ENCODE assay signal across 20 mouse cellular contexts in the genomic region with DNA sequence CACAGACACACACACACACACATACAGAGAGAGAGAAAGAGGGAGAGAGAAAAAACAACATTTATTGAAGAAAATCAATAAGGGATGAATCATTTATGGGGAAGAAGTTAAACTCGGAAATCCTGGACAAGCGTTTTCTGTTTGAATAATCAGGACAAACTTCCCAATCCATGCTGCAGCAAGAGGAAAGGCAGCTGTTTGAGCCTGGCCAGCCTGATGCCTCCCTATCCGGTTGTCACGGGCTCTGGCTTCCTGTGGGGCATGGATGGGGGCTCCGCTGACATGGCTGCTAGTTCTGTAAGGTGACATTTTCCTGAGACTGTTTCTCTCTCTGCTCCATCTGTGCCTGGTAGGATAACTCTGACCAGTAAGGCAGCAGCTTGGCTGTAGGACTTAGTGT.
A peak's percentile ranks its signal among the peaks of the same experiment; 100 is the strongest.
DNase-seq lines count a peak whose midpoint lies in the region; ATAC-seq and TF ChIP-seq lines count a peak whose summit lies in the region.
"Had no signal": no experiment of that assay in that cellular context is flagged by ENCODE, and none has a peak within 500 bp of the region (broad histone marks: within the 10 kb centered on the region; RNA-seq: fewer than 3 reads in every experiment).

No protein-coding gene starts in this region.

- TF ChIP-seq POLR2A in lung, adult 2 months (IDR thresholded peaks at IDR 0.05; ENCODE audit: borderline replicate concordance, extremely low read depth, low read depth, low read length) = no peak

- H3K9me3 ChIP-seq in heart, embryonic 15.5 days (replicated peaks) = no peaks in the 10 kb centered on the region
- H3K9me3 ChIP-seq in lung, embryonic 14.5 days (ENCODE audit: low read depth, low read length) = no peaks in the 10 kb centered on the region
- no peaks in the 10 kb centered on the region for H3K9me3 ChIP-seq in forebrain, embryonic 13.5 days (replicated peaks)
- H3K9me3 ChIP-seq: forebrain, embryonic 10.5 days; hindbrain, embryonic 13.5 days; intestine, embryonic 15.5 days; neural tube, embryonic 12.5 days had no signal

- H3K9ac ChIP-seq in heart, embryonic 15.5 days = no peak overlapping the region
- H3K9ac ChIP-seq in lung, embryonic 14.5 days = no peak overlapping the region; the same call in 1 of the 2 replicates
- H3K9ac ChIP-seq in forebrain, embryonic 13.5 days = no peak overlapping the region
- H3K9ac ChIP-seq: hindbrain, embryonic 13.5 days; intestine, embryonic 15.5 days; liver, embryonic 14.5 days; neural tube, embryonic 12.5 days had no signal

- ATAC-seq in heart, embryonic 15.5 days (replicated peaks; ENCODE audit: insufficient number of reproducible peaks, insufficient read depth, low FRiP score, low read depth) = no peak
- no peak for ATAC-seq in lung, embryonic 14.5 days (ENCODE audit: insufficient read depth)
- no peak for ATAC-seq in forebrain, embryonic 13.5 days
- ATAC-seq: activated CD4-positive, CD25-positive, alpha-beta regulatory T cell, adult 4 months; intestine, embryonic 15.5 days had no signal

- peak; percentile 21 to 34 for DNase-seq in cerebellum, postnatal 14 days
- DNase-seq in cerebellum, adult 8-10 months = no peak
- no peak for DNase-seq in heart, postnatal 10 days
- DNase-seq in lung, embryonic 14.5 days = peak; percentile 62
- DNase-seq in lung, adult 2 months = no peak
- DNase-seq in lung, postnatal 10 days = peak; percentile 51
- DNase-seq: adrenal gland, postnatal 25 days; cerebellum, postnatal 36 days; gastrocnemius, postnatal 25 days; right cerebral cortex, postnatal 14 days; thymus, postnatal 4 days had no signal

- peaks cover 55% of the 10 kb centered on the region for H3K4me1 ChIP-seq in heart, embryonic 15.5 days (replicated peaks)
- H3K4me1 ChIP-seq in lung, embryonic 14.5 days (ENCODE audit: insufficient read depth) = peaks cover 16% of the 10 kb centered on the region; the same call in 1 of the 2 replicates
- H3K4me1 ChIP-seq in lung, adult 2 months (ENCODE audit: control insufficient read depth, insufficient read depth, low read length) = peaks cover 6% of the 10 kb centered on the region
- no peaks in the 10 kb centered on the region for H3K4me1 ChIP-seq in forebrain, embryonic 13.5 days
- H3K4me1 ChIP-seq: neural tube, embryonic 12.5 days had no signal

- H3K36me3 ChIP-seq in heart, embryonic 15.5 days = no peaks in the 10 kb centered on the region
- H3K36me3 ChIP-seq in lung, embryonic 14.5 days (ENCODE audit: insufficient read depth) = peaks cover 8% of the 10 kb centered on the region
- no peaks in the 10 kb centered on the region for H3K36me3 ChIP-seq in forebrain, embryonic 13.5 days (ENCODE audit: poor library complexity, severe bottlenecking)
- H3K36me3 ChIP-seq: hindbrain, embryonic 13.5 days; intestine, embryonic 15.5 days; neural tube, embryonic 12.5 days had no signal

- H3K27ac ChIP-seq in heart, embryonic 15.5 days = peak overlapping the region; percentile 28
- peak overlapping the region; percentile 27; the same call in 1 of the 2 replicates for H3K27ac ChIP-seq in lung, embryonic 14.5 days (ENCODE audit: low read depth)
- no peak overlapping the region for H3K27ac ChIP-seq in forebrain, embryonic 13.5 days
- H3K27ac ChIP-seq: forebrain, embryonic 10.5 days; hindbrain, embryonic 13.5 days; intestine, embryonic 15.5 days; layer of hippocampus, adult 2 months; liver, embryonic 14.5 days; neural tube, embryonic 12.5 days had no signal

- intact Hi-C loops in heart, postnatal 10 days (cut with DNase I) = no loop called here

- H3K4me3 ChIP-seq in heart, embryonic 15.5 days = no peak overlapping the region
- H3K4me3 ChIP-seq in lung, embryonic 14.5 days (ENCODE audit: low read depth, low read length) = no peak overlapping the region
- H3K4me3 ChIP-seq in lung, adult 2 months (replicated peaks; ENCODE audit: extremely low read depth, low read depth, low read length) = no peak overlapping the region
- H3K4me3 ChIP-seq in forebrain, embryonic 13.5 days = no peak overlapping the region
- H3K4me3 ChIP-seq: forebrain, embryonic 10.5 days; hindbrain, embryonic 13.5 days; intestine, embryonic 15.5 days; layer of hippocampus, adult 2 months; neural tube, embryonic 12.5 days had no signal

- TF ChIP-seq CTCF in lung, embryonic 14.5 days (IDR thresholded peaks at IDR 0.05; ENCODE audit: low read depth) = no peak
- no peak for TF ChIP-seq CTCF in lung, adult 2 months (IDR thresholded peaks at IDR 0.05; ENCODE audit: insufficient read depth, low read length)

- no peak overlapping the region for H3K4me2 ChIP-seq in heart, embryonic 15.5 days
- H3K4me2 ChIP-seq in lung, embryonic 14.5 days = no peak overlapping the region
- no peak overlapping the region for H3K4me2 ChIP-seq in forebrain, embryonic 13.5 days
- H3K4me2 ChIP-seq: hindbrain, embryonic 13.5 days; intestine, embryonic 15.5 days; neural tube, embryonic 12.5 days had no signal

- H3K27me3 ChIP-seq in heart, embryonic 15.5 days = no peaks in the 10 kb centered on the region
- H3K27me3 ChIP-seq in lung, embryonic 14.5 days (ENCODE audit: insufficient read depth, low read length) = no peaks in the 10 kb centered on the region
- no peaks in the 10 kb centered on the region for H3K27me3 ChIP-seq in forebrain, embryonic 13.5 days
- H3K27me3 ChIP-seq: hindbrain, embryonic 13.5 days; intestine, embryonic 15.5 days; neural tube, embryonic 12.5 days had no signal

- 58% methylated on average over 5 of the region's 5 CpGs for WGBS in heart, embryonic 15.5 days
- 45% methylated on average over 5 of the region's 5 CpGs for WGBS in lung, embryonic 14.5 days
- 50% methylated on average over 5 of the region's 5 CpGs for WGBS in lung, adult 2 months
- 82% methylated on average over 5 of the region's 5 CpGs for WGBS in forebrain, embryonic 13.5 days

Comparison
In these comparisons a context has a peak if more than half of its experiments do, and no peak if none do; other contexts are left out.
1. DNase-seq: peak in cerebellum, postnatal 14 days (2 of 2), lung, embryonic 14.5 days (single experiment) and lung, postnatal 10 days (single experiment); none in cerebellum, adult 8-10 months (single experiment), heart, postnatal 10 days (0 of 2) and lung, adult 2 months (single experiment).